Mouse (Mus musculus): ENCODE results near the gene Syne3.

Gene Syne3

DNA sequence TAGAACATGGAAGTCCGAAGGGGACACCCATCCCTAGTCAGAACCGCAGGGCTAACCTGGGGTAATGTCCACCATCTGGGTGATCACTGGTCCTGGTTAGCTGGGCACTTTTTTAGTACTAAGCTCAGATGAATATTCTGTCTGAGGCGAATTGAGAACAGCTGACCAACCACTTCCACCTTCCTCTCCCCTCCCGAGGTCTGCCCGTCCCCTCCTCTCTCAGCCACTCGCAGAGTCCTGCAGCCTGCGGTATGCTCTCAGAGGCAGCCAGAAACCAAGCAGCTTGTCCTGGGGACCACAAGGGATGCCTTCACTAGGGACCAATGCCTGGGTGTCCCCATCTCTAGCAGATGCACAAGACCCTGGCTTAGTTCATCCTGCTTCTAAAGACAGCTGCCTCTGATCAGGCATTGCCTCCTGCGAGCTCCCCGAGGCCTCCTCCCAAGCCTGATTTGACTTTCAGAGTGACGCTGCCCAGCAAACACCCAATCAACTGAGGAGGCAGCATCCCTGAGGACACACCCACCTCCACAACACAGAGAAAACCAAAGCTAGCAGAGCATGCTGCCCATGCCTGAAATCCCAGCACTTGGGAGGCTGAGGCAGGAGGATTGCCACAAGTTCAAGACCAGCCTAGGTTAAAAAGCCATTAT, 11.8 kb downstream of the Syne3 start:
- no peak for DNase-seq

DNA sequence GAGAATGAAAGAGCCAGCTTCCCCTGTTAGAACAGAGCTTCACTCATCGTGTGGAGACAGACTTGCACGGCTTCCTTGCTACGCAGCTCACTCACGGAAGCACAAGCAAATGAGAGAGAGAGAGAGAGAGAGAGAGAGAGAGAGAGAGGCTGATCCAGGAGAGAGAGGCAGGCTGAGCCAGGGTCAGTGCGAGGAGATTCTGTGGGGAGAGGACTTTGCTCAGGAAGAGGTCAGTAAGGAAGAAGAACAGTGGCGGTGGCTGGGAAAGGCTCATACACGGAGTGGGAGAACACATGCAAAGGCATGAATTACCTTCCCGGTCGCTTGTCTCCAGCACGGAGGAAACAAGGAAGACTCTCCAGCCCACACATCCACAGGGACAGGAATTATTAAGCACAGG, 12.4 kb downstream of the Syne3 start:
- DNase-seq, result no peak

DNA sequence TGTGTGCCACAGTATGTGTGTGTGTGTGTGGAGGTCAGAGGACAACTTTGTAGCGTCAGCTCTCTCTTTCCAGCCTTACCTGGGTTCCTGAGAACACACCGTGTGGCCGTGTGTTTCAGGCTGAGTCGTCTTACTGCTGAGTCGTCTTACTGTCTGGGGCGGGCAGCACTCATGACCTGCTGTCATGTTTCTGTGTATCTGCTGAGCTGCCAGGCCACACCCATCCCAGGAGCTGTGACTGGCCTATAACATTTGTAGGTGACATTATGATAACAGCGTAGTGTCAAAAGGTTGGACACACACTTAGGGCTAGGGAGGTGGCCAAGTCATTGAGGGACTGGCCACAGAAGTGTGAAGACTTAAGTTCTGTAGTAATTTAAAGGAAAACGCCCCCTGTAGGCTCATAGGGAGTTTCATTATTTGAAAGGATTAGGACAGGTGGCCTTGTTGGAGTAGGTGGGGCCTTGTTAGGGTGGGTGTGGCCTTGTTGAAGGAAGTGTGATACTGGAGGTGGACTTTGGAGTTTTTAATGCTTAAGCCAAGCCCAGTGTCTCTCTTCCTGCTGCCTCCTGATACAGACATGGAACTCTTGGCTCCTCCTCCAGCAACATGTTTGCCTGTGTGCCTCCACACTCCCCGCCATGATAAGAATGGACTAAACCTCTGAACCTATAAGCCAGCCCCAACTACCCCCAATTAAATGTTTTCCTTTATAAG, 13.4 kb downstream of the Syne3 start:
- no peak for DNase-seq

DNA sequence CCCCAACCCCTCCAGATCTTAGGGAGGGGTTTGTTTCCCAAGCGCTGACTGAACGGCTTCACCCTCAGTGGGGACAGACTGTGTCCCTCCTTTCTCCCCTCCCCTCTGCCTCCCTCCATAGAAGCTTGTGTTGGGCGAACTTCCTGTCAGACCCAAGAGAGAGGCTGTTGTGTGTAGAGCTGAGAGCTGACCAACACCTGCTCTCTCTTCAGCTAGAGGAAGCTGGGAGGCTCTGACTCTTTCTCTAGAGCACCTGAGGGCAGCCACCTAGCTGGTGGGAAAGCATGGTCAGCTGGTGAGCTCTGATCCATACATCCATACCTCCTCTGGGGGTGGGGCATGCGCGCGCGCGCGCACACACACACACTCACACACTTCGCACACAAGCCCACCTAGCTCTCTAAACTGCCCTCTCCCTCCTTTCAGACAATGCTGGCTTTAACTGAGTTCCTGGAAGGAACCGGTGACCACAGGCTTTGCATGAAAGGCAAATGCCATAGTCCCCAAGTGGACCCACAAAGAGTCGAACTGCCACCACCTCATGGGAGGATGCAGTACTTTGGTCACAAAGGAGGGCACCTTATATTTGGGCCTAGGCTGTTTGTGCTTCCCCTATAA, 14.2 kb downstream of the Syne3 start:
- DNase-seq, result no peak

DNA sequence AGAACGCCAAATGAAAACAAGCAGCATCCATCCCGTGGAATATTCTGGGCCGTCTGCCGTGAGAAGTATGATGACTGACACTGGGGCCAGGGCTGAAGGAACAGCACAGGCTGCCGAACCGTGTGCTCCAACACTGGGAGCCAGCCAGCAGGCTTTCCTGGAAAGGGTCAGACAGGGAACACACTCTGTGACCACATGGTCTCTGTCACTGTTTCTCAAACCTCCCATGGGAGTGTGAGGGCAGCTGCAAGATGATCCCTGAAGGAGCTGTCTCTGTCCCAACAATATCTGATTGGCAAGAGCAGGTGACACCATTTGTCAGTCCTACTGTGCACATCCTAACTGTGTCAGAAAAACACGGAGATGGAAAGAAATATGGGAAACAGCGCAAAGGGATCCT, 16.8 kb downstream of the Syne3 start:
- DNase-seq, result no peak

DNA sequence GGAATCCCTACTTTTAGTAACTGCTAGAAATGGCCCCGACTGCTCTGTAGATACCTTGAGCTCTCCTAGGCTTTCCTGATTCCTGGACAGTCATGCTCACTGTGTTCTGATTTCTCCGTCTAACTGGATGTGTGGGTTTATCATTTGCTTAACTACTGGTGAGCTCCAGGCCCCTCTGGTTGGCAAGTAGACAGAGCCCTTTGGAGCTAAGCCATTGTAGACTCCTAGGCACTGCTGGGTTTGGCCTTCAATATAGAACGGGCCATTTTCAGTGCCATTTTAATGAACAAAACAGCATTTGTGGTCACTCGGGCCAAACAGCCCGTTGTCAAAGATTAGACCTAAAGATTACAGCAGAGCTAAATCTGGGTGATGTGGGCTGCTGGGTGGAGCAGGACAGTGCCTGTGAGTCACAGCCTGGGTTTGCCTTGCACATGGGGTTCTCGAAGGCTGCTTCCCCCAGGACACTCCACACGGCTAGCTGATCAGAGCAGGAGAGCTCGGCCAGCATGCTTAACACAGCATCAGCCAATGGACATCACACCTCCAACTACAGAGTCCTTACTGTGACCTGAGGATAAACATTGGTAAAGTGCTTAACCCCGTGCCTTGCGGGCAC, 17.4 kb downstream of the Syne3 start:
- DNase-seq, result no peak

DNA sequence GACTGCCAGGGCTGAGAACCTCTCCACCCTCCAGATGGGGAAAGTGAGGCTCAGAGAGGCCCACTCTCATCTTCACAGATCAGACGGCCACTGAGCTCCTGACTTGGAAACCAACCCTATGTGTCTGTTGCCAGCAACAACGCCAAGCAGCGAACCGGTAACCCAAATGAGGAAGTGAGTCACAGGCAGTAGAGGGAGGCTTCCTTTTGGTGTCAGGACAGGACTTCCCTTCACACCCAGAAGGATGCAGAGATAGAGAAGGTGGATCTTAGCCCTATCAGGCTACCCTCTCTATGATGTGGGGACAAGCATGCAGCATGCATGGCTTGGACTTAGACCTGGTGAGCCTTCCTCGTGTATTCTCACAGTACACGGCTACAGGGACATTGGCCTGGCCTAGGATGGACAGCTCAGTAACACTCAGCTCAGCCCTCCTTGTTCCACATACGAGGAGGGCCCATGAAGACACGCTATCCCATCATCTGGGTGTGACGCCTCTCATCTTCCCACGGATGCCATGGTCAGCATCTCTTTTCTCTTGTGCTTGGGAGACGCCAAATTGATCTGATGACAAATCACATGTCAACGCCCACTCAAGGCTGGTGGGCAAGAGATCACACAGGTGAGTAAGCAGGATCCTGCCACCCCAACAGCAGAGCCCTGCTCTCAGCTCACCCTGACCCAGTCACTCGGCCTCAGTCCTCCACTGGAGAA, 18.7 kb downstream of the Syne3 start:
- DNase-seq, result peak in 1 of 2 experiments; percentile 39

DNA sequence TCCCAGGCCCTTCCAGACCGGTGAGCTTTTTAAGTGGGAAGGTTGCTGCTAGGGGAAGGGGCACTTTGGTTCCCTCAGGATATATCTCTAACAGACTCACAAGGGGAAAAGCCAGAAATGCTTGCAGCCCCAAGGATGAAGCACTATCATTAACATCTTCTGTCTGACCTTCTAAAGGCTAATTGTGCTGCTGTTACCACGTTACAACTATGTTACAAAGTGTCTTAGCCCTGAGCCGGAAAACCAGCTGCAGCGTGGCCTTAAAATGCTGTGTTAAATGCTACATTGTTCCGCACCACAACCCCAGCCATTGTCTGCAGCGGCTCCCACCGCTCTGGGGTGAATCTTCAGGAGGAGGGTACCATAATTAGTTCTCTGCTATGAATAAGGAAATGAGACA, 21.7 kb downstream of the Syne3 start:
- no peak for DNase-seq

DNA sequence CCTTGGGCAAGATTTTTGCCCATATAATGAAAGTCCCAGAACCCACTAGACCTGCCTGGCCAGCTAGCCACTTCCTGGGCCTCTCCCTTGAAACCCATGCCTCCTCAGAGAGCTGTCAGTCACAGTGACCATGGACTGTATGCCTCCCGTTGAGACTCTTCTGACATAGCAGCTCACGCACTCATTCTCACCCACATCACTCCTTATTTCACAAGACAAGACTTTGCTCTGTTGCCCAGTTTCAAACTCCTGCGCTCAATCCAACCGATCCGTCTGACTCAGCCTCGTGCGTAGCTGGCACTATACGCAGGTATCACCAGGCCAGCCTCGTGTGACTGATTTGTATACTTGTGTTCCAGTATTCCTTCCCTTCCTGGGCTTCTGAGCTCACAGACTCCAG, 22.8 kb downstream of the Syne3 start:
- DNase-seq, result no peak

DNA sequence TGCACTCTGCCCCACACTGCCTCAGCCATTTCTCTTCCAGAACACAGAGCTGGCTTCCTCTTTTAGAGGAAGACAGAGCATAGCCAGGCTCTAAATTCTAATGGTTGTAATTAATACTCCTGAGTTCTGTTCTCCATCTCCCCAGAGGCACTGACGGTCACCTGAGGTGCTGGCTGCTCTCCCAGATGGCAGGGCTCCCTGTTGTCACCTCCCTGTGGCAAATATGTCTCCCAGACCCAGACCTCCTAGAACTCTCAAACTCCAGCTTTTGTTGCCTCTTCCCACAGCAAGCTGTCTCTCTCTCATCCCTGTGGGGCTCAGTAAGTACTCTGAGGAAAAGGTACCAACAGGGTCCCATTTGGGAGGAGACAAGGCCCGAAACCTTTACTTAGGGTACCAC, 23.6 kb downstream of the Syne3 start:
- no peak for DNase-seq

DNA sequence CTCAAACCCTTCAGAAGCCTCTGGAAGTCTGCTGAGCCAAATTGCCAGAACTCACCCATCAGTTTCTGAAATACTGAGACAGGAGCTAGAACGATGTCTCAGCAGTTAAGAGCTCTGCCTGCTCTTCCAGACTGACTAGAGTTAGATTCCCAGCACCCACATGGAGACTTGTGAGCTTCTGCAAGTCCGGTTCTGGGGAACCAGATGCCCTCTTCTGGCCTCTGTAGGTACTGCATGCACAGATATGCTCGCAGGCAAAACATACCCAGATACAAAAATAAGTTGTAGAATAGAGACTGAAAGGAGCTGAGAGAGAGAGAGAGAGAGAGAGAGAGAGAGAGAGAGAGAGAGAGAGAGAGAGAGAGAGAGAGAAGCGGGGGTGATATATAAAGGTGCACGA, 24.5 kb downstream of the Syne3 start:
- DNase-seq, result no peak

DNA sequence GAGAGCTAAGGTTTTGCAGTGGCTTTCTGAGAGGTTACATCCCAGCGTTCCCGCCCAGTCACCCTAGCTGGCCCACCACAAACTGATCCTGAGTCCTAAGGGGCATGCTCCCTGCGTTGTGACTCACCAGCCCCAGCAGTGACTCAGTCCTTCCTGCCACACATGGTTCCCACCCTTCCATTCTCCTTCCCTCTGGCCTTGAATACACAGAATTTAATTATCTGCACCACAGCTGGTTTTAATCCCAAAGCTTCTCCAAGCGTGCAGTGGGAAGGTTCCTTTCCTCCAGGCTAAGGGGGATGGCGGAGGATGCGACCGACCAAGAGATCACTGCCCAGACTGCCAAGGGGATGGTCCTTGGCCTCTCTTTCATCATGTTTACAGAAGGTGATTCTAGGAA, 26.1 kb downstream of the Syne3 start:
- no peak for DNase-seq

DNA sequence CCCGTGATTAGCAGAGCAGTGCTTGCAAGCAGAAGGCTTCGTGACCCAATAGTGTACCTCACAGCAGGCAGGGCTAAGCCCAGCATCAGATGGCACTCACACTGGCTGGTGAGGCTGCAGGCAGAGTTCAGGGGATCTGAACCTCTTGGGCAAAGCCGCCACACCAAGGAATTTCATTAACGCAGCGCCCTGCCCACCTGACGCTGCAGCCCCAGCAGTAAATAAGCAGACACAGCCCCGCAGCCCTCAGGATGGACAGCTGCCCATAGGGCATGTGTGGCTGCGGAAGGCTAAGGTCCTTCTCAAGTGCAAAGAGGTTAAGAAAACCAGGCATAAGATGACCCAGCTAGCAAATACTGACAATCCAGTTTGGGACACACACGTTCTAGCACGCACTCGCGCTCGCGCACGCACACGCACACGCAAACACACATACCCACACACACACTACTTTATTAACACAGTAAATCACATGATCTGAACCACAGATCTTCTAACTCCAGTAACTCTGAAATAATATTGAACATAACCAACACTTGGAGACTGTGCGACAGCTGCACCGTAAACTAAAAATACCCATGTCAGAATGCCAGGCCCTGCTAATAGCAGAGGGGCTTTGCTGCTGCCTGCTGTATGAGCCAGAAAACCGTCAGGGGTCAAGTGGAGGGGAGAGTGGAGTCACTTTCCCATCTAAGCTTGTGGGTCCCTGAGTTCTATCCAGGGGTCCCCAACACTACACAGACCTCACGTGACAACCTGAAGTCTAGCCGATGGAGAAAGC, 30.5 kb downstream of the Syne3 start:
- no peak for DNase-seq

DNA sequence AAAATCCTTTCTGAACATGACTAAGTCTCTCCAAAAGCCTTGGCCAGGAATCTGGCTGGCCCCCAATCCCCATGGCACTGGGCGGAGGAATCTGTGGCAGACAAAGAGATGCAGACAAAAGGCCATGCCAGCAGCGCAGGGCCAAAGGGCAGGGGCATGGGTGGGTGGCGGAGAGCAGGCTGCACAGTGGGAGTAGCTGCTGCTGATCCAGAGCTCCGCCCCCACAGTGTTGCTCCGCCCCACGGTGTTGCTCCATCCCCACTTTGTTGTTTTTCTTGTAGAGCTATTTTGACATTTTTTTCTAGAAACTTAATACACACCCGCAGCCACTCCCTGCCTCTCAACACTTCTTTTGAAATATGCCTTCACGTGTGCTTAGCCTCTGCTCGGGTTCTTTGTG, 31.2 kb downstream of the Syne3 start:
- DNase-seq, result peak; percentile 44 to 65

DNA sequence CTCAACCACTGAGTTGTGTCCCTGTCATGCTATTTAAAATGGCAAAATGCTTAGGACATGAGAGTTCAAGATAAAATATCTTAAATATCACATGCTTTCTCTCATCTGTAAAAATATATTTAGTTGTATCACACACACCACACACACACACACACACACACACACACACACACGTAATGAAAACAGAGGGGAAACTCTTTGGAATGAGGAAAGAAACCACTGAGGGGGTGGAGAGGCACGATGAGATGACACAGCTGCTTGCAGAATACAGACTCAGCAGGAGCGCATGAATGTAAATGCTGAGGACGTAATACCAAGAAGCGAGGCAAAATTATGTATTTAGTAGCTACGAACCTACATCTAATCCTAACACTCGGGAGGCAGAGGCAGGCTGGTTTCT, 32.7 kb downstream of the Syne3 start:
- DNase-seq, result no peak

DNA sequence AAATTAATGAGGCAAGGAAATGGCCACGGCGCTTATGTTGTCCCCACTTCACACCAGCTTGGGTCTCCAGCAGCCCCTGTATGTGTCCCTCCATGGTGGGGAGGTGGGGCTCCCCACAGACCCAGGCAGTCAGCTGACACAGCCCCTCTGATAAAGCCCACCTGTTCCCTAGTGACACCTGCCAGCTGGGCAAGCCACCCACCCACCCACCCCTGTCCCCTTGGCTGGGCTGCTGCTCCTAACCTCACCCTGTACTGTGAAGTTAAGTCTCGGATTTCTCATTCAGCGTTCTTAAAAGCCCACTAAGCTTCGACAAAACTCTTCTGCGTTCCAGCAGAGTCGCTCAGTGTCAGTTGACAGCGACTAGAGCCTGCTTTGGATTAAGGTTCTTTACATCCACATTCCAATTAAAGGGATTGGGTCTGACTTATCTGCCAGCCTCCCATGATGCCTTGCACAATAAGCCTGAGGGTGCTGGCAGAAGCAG, 33.2 kb downstream of the Syne3 start:
- DNase-seq, result no peak

DNA sequence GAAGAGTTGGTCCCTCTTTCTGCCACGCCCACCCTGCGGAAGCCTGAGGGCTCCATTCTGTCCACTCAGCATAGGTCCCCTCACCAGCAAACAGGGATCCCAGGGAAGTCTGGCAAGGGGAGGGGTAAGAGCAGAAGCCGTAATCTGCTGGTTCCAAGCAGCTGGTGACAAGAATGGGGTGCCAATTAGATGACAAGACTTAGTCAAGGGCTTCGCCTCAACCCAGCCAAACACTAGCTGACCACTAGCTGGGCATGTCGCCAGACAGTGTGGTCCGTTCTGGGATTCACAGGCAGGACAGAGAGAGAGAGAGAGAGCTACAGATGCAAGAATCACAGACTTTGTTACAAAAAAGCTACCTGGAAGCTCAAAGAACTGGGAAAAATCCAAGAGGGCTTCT, 36.7 kb downstream of the Syne3 start:
- peak; percentile 32 to 60 for DNase-seq

DNA sequence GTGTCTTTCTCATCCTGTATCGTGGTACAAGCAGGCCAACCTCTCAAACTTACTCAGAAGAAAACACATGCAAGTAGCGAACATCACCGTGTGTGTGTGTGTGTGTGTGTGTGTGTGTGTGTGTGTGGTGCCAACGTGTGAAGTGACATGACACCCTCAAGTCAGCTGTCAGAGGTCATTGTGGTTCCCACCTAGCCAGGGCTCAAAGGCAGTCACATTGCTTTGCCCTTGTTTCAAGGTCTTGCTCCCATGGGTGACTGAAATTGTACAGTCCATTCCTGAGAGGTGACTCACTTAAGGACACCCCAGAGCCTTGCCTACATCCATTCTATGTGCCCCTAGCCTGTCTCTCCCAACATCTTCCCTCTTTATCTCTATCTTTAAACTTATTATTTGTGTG, 40.0 kb downstream of the Syne3 start:
- no peak for DNase-seq

DNA sequence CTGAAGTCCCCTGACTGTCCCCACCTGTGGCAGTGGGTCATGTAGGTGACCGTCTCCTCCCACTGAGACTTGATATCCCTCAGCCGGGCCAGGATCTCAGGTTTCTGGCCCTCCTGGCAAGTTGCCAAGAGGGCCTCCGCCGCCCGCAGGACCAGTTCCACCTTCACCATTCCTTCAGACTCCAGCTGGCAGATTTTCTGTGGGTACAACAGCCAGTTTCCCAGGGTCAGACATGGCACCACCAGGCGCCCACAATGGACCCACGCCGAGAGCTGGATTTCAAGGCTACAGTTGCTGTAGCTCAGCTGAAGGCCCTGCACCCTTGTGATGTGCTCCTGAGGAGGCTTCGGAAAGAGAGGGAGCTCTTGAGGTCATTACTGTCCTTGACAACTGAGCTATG, 40.4 kb downstream of the Syne3 start:
- no peak for DNase-seq

DNA sequence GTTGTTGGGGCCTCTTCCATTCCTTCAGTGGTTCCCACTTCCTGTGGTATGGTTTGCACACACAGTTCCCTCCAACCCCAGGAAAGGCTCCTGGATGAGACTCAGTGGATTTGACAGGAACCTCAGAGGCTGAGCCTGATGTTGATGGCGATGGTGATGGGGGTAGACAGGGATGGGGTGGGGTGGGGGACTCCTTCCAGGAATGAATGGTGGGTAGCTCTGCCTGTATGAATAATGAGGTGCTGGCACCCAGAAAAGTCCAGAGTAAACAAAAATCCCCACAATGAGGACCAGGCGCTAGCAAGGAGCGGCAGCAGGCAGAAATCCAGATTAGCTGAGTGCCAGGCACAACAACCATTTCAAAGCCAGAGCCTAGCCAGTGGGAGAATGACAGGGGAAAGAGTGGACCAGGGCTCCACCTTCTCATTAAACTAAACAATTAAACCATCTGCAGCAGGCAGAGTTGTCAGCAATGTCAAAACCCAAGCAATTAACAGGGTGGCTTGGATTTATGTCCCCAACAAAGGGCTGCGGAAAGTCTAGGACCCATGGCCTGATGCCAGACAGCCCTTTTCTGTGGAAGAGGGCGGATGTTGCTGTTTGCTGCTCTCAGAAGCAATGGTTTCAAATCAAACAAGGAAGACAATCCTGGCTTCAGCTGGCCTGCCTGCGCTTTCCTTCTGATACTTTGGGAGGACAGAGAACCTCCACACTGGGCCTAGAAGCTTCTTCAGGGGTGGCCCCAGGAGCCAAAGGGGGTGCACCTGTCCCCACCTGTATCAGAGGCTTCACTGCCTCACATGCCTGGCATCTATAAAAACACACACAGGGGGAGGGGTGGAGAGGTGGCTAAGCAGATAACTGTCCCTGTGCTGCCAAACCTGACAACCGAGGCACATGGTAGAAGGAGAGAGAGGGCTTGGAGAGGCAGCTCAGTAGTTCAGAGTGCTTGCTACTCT, 44.4 kb downstream of the Syne3 start:
- DNase-seq, result peak; percentile 72 to 81

DNA sequence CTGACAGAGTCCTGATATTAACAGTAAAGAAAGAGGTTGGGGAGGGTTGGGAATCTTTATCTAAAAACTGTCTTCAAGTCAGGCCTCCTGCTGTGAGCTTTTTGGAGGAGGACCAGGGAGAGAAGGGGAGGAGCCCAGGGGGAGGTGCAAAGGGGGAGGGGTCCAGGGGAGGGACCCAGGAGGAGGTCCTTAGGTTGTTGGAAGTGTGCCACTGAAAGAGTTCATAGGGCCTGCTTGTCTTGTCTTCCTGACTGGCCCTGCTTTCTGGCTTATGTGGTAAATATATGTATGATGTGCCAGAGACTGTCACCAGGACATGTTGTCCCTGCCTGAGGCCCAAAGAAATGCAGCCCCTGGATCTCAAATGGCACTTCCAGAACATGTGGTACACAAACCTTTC, 49.2 kb downstream of the Syne3 start:
- DNase-seq, result no peak
